Mouse (Mus musculus): Measurements from ENCODE around the gene Syt12.

Syt12 gene

DNA sequence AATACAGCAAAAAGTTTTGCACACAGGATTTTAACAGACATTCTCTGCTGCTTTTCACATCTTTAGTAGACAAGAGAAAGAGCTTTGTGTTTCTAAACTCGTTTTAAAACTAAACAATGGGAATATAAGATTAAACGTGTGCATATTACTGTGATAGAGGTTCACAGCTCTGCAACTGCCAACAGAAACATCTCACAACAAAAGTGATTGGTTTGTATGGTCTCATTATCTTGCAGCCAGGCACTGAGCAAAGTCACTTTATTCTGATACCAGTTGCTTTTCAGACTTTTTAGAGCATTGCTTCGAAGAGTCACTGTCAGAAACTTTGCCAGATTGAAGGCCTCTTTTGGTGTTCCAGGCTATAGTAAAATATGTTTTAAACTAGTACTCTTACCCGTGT, 78.3 kb downstream of the Syt12 start:
- DNase-seq, result no peak

GRCm38 (mm10) chr19:4398630-4398948, 78.7 kb downstream of the Syt12 start:
- no peak for DNase-seq

DNA sequence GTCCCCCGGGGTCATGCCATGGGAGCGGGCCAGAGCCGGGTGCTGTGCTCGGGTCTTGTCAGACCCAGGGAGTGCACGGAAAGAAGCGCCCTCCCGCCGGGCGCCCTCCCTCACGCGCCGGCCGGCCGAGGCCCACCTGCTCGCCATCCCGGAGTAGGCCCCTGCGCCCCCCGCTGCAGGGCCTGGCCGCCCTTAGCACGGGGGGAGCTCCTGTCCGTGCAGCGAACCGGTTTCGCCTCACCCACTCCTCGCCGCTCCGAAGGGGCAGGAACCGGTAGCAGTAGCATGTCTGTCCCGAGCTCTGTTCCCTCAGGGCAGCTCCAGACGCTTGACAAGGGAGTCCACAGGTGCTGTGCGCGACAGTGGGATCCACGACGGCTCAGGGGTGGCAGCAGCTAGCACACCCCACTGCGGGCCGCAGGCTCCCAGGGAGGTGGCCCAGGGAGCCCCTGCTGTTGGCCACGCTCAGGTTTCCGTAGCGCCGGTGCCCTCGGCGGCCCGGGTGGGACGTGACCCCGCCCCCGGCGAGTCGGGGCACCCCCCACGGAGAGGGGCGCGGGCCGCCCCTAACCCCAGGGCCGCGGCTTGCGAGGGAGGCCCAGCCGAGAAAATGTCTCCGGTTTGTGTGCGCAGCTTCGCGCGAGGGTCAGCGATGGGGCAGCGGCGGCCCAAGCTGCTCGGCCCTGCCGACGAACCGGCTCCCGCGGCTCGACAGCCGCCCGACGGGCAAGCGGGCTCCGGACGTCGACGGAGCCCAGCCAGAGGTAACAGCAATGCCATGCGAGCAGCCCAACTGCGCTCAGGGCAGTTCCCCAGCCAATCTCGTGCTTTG, 79.2 kb downstream of the Syt12 start, which contains the start of gene Kdm2a:
Gene Kdm2a (minus strand): TSS at position 488 of the 832 bp plus-strand sequence.
- peak; percentile 76 for DNase-seq

- DNase-seq, result peak; percentile 93
These were observed 80.0 kb downstream of the Syt12 start for GRCm38 (mm10) chr19:4396998-4397797.

GRCm38 (mm10) chr19:4396081-4396997, 80.9 kb downstream of the Syt12 start:
- DNase-seq, result peak; percentile 33
